Mouse (Mus musculus) spleen, postnatal 4 days (tissue): Measurements from ENCODE around the gene Col5a1.

Experiments used
- DNase-seq, 2 experiments: peaks; one replicate each; pipeline ENCODE4 v3.0.0; 2022; ENCODE audit warnings: low spot score in 2 of 2

The Col5a1 gene

DNA sequence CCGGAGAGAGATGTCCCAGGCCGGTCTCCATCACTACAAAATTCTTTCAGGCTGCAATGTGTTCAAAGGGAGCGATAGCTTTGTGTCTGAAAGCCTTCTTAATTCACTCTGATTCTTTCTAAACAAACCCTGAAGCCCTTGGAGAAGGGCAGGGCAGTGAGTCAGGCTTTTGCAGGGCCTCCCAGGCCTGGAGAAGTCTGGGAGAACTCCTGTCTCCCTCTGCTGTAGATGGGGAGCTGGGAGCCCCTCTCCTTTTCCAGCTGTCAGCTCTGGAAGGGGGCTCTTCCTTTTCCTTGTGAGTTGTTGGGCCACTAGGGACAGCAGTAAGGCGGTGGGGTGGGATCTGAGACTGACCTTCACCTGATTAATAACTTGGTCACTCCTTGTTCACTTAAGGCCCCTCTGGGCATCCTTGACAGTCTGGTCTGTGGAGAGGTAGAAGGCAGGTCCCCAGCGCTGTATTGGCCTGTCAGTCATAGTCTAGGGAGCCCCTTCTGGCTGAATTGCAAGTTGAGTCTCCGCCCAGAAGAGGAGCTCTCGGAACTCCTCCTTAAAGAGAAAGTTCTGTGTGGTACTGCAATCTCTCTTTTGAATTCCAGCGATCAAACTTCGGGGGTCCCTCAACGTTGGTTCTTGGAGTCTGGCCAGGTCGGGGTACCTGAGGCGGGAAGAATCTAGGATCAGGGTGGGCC lies 623 bp upstream of the Col5a1 start:
- DNase-seq: no peak

DNA sequence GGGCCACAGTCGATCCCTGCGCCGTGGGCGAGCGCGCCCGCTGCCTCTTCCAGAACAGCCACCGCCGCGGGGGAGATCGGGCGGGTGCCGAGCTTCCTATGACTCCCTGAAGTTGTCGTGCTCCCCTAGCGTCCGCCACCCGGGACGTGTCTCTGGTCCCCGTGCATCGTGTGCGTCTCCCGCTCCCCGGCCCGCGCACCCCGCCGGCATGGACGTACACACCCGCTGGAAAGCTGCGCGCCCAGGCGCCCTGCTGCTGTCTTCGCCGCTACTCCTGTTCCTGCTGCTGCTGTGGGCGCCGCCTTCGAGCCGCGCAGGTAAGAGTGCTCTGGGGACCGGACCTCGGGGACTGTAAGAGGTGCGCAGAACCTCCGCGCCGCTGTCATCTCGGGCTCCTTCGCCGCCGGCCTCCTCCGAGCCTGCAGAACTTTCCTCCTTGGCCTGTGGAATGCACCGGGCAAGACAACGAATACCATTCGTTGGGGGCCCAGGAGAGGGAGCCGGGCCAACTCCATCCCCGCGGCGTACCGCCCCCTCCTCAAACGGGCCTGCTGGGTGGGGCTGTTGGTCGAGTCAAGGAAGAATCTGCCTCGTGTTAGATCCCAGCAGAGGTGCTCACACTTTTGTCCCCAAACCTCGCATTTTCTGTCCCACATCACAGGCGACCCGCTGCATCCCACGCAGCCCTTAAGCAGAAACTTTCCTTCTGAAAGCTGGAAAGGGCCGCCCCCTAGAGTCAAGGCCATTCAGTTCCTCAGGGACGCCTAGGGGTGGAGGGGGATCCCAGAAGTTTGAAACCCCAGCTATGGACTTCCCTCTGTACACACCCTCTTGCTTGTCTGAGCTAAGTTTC lies 609 bp downstream of the Col5a1 start:
- no peak for DNase-seq

DNA sequence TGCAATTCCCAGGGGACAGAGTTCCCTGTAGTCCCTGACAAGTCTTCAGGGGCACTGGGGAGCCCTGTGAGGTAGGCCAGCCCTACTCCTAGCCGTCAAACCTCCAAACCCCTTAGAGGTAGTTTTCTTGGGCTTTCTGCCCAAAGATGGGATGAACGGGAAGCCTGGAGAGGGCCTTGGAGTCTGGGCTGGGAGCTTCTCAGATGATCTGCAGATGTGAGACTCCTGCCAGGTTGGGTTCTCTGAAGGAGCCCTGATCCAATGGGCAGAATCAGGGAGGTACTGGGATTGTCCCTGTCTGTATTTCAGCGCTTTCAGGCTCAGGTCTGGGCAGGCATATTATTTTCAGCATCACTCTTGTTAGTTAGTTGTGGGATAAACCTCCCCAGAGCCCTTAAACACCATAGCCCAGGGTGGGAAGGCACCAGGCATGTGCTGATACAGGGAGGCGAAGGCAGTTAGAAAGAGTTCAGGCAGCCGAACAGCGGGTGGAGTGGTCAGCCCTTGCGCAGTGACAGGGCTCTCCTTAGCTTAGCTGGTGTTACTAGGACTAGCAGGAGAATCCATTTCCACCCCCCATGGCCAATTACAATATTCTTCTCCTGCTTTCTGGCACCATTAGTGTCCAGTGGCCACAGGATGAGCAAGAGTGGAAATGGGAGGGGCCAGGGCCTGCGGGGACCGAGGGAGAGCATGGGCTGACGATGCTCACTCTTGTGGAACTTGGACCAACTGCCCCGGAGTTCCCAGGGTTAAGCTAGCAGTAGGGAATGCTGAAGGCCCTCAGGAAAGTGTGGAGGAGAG lies 1.4 kb downstream of the Col5a1 start:
- DNase-seq: no peak

DNA sequence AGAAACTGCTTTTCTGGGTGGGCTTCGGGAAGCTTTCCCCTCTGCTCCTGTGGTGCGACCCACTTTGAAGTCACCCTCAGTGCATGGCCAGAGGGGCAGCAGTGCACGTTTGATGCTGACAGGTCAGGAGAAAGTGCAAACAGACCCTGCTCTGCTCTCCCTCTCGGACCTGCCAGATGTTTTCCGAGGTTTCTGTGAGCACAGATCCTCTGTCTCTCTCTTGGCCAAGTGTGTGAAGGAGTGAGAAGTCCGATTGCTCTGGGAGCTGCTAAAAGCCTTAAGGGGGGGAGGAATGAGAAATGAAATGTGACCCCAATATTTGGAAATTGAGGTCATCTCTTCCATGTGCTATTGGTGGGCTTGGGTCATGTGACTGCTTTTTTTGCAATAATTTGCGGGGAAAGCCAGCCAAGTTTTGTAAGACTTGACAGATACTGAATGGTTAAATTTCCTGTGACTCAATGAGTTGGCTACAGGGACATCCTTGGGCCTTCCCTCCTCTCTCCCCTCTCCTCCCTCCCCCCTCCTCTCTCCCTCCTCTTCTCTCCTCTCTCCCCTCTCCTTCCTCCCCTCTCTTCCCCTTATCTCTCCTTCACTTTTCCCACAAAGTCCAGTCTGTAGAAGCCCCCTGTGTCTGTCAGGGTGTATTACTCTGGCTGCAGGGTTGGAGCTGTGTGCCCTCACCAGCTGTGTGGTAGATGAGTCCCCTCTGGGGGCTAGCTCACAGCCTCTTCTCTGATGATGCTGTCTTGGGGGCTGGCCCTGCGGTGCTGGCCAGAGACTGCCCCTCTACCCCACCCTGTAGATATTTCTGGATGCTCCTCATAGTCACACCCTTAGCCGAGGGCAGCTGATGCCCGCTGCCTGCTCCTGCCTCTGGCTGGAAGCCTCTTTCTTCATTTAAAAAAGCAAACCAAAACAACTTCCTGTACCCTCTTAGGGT lies 2.6 kb downstream of the Col5a1 start:
- no peak for DNase-seq

DNA sequence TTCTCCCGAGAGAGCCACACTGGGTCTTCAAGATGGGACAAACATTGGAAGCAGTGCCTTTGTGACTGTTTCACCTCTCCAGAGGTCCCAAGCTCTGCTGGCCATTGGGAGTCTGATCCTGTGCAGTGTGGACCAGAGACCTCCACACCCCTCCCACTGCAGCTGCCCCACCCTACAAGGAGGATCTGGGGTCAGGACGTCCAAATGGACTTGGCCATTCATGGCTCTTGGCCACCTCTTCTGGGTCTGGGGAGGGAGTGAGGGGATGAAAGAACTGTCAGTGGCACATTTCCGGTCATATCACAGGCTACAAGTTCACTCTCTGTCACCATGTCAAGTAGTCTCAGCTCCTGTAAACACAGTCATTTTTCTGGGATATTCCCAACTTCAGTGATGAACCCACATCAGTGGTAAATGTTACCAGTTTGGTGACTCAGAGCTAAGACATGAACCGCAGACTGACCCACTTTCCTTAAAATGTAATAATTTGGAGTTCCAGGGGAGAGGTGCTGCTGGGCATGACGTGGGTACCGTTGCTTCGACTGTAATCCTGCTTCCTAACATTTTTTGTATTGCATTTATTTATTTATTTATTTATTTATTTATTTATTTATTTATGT lies 5.8 kb downstream of the Col5a1 start:
- no peak for DNase-seq

DNA sequence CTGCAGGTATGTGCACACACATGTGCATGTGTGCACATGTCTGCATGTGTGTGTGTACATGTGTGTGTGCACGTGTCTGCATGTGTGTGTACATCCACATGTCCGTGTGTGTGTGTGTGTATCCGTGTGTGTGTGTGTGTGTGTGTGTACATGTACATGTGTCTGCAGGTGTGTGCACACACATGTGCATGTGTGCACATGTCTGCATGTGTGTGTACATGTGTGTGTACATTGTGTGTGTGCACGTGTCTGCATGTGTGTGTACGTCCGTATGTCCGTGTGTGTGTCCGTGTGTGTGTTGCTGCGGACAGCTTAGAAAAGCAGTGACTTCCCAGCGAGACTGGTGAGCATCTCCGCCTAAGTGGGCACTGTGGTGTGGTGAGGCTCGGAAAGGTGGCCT lies 6.8 kb downstream of the Col5a1 start:
- no peak for DNase-seq

DNA sequence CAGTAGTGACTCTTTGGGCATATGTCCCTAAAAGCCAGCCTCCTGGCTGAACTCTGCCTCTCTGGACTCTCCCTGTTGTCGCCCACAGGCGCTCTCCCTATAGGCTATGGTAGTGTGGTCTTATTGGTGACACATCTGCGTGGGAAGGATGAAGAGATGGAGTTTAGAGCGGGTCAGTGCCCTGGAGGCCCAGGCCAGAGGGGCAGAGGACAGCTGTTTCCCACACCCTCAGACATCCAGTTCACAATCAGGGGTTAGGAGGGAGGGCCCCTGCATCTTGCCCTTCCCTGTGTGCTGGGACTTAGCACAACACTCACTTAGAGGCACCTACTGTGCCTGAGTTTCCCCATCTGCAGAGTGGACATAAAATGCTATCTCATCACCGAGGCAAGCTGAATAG lies 8.8 kb downstream of the Col5a1 start:
- DNase-seq: no peak

DNA sequence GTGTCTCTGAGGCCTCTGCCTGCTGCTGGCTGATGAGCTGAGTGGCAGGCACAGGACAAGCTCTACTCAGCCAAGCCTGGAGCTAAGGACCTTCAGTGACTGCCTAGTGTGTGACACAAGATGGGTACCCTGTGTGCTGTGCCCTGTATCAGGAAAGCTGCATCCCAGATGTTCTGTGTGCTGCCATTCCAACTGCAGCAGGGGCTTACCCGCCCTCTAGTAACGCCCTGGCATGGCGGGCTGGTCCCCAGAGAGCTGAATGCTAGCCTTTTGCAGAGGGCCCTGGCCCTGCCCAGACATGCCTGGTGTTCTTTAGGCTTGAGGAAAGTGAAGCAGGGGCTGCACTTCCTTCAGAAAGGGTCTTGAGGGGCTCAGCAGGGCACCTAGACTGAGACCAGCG lies 9.4 kb downstream of the Col5a1 start:
- no peak for DNase-seq

DNA sequence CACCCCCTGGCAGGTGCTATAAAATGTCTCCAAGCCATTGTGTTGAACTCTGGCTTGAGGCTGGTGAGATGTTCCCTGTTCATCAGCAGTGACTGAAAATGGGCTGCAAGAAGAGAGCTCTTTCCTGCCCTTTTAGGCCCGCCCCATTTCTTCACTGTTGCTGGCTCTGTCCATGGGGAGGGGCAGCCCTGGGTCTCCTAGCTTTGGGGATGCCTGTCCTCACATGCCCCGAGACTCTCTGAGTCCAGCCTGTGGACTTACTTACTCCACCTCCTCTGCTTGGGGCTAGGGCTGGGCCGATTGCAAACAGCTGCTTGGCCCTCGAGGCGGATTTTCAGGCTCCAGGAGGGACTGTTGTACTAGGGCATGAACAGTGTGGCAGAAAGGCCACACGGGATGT lies 10.9 kb downstream of the Col5a1 start:
- no peak for DNase-seq

DNA sequence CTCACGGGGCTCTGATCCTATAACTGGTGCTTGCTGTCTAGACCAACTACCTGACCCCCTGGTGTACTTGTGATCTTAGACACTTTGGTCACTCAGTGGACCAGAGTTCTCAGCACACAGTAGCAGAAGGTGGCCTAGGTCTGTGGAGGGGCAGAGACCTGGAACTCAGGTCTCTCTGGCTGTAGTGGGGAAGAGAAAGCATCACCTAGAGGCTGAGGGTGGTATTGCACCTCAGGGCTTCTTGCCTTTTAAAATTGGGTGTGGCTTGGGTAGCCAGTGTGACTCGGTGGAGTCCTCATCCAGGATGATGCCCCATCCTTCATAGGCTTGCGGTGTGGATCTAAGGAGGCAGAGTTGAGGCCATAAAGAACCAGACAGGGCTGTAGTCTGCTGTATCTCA lies 13.7 kb downstream of the Col5a1 start:
- DNase-seq: peak; percentile 49 to 82

DNA sequence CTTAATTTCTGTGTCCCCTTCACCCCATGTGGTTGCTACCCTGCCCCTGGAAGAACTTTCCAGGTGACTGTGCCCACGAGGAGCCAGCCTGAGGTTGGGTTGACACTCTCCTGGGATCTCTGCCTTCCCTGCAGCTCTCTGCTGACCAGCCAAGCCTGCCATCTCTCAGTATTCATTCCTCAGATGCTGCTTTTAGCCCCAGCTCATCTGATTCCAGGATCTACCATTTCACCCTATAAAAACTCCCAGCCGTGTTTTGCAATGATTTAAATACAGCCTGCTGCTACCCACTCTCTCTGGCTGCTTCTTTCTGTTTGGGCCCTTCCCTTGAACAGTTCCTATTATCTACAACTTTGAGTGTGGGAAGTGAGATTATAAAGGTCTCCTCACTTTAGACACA lies 14.9 kb downstream of the Col5a1 start:
- no peak for DNase-seq

DNA sequence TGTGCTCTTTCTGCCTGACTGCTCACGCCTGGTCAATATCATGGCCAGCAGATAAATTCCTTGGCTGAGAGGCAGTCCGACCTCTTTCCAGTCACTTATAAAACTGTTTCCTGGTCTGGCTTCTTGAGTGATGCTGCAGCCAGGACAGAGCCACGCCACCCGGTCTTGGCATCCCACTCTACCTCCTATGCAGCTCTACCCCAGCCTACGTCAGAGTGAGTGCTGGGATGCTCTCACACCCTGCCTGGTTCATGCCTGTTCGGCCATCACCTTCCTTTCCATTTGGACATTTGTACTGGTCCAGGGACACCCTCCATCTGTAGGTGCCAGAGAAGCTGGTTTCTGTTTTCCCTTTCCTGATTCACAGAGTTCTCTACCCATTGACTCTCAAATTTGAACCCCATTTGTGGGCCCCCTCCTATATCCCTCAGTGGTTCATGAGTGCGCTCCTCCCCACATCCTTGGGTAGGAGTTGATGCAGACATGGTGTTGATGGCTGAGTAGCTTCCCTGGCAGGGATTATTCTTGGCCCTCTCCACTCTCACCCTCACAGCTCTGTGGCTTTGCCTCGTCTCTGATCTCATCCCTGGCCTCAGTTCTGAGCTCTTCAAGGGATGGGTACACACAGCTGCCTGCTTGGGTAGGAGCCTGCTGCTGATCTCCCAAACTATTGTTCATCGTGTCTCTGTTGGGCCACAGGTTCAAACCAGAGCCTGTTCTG lies 15.5 kb downstream of the Col5a1 start:
- no peak for DNase-seq

DNA sequence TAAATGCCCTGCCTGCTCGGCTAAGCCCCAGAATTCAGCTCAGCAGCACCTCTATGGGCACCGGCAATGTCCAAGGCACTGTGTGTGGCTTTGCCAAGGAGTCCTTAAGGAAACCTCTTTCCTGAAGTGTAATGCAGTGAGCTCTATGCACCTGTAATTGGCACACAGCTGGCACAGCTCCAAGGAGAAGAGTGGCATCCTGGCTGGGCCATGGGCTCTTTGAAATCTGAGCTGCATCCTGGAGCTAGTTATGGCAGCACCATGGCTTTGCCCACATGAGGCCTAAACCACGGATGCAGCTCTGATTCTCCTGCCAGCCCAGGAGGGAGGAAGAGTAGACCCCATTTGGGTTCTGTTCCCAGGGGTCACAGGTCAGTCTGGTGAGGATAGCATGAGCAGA lies 16.1 kb downstream of the Col5a1 start:
- DNase-seq: no peak

DNA sequence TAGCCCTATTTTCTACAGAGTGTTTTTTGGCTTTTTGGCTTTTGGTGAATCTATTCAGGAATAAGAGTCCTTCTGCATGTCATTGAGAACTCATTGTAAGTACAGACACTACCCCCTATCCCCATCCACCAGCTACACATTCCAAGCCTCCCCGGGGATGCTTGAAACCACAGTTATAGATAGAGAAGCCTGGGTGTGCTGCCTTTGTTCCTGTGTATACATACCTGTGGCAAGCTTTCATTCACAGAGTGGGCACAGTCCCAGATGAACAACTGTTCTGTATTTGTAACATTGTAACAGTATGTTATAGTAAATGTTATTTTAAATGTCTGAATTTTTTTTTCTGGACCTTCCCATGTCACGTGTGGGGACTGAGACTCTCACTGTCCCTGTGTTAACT lies 19.2 kb downstream of the Col5a1 start:
- DNase-seq: no peak

DNA sequence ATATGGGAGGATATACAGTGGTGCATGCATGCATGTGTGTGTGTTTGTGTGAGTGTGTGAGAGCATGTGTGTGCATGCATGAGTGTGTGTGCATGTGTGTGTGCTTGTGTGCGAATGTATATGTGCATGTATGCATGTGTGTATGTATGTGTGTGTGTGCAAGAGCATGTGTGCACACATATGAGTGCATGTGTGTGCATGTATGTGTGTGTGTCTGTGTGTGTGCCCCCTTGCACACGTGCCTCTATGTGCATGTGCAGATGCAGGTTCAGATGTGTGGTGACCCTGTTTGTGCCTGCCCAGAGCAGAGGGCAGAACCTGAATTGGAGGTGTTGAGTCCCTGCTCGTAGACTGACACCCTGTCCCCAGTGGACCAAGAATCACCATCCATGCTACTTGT lies 24.3 kb downstream of the Col5a1 start:
- DNase-seq: no peak

DNA sequence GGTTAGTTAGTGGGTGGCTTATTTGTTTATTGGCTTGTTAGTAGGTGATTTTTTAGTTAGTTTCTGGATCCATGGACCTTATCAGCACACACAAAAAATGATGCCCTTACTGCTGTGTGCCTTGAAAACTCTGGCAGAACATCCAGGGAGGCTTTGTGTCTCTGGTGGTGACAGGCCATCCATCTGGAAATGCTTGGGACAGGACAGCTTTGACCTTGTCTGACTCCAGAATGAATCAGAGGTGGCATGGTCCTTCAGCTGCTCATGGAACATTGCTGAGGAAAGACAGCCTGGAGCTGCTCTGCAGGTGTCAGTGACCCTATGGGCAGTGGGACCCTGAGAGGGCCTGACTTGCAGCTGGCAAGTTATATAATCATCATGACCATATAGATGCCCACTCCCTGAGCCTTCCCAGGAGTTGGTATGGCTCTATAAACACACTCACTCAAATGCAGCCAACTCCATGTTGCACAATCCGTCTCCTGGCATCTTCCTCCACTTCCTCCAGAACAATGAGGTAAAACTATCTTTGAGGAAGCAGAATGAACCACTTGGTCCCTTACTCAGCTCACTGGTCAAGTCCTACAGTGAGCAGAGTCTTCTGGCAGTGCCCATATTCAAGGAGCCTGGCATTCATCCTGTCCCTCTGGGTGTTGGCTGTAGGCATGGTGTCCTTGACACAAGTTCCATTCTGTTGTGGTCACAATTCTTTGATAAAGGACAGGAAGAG lies 26.5 kb downstream of the Col5a1 start:
- DNase-seq: no peak

DNA sequence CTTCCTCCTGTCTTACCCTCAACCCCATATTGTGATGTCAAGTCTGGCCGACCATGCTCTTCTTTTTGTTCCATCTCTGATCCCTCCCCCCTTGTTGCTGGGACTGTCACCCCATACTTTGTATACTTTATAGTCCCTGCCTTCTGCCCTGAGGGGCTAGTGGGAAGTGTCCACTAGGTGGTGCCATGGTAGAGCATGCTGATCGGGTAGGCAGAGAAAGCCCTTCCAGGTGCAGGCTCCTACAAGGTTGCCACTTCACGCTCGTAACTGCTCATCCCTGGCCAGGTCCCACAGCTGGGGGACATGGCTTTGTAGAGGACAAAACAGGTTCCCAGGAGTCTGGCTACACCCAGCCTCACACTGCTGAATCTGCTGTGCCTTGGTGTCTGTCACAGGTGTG lies 29.5 kb downstream of the Col5a1 start:
- no peak for DNase-seq

DNA sequence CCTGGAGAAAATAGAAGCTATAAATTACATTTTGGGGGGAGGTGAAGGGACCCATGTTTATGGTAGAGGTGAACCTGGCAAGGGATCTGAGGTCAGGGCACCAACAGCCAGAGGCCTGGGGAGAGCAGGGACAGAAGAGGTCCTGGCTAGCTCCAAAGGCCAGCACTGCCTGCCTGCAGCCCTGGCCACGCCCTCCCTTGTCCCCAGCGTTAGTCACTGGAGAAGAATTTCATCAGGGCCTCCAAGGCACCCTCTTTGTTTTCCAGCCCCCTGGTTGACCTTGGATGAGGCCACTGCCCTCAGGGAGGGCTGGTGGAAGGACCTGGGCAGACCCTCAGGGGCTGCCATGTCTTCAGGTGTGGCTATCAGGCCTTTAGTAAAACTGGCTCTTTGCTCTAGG lies 30.1 kb downstream of the Col5a1 start:
- no peak for DNase-seq

DNA sequence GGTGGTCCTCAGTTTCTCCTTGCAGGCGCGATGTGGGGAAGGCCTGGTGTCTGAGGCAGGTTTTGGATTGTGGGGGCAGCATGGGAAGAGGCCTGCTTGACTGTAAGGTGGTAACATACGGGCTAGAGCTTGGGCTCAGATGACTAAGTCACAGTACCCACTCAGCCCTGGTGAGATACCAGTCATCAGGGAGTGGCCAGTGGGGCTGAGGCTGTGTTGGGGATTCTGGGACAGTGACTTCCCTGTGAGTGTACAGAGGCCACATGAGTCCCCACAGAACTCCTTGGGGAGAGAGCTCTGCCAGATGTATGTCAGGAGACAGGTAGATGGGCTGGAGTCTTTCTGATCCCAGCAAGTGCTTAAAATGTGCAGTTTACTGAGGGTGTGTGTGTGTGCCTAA lies 31.0 kb downstream of the Col5a1 start:
- DNase-seq: no peak

DNA sequence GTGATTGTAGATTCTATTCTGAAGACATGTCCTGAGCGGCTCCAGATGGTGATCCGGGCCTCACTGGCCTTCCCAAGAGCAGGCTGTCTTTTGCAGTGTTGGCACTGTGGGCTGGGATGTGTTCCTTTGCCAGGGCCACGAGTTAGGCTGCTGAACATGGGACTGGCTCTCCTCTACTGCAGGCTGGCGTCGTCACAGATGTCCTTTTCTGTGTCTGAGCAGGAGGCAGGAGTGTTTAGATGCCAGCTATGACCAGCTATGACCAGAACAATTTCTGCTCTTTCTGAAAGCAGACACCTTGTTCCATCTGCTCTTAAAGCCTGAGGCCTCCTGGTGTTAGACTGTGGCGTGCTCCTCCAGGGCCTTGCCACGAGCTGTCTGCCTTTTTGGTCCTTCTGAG lies 31.9 kb downstream of the Col5a1 start:
- no peak for DNase-seq
